Comparison of ENCODE assay signal across 19 mouse cellular contexts in the genomic region with DNA sequence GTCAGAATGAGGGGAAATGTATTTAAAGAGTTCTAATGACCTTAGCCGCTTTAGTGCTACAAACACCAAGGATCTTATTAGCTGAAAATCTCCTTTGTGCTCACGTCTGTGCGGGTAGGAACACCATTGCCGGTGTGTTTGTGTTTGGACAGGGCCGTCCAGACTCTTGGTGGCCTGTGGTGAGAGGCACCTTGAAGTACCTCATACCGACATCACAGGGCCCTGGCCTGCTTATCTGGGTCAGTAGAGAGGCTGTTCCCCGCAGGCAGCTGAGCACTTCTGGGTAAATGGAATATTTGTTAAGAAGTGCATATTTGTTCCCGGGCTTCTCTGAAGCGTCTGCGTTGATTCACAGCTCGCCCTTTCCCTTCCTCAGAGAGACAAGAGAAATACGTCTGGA.
A peak's percentile ranks its signal among the peaks of the same experiment; 100 is the strongest.
DNase-seq lines count a peak whose midpoint lies in the region; ATAC-seq lines count a peak whose summit lies in the region.
"Had no signal": no experiment of that assay in that cellular context is flagged by ENCODE, and none has a peak within 500 bp of the region (broad histone marks: within the 10 kb centered on the region; RNA-seq: fewer than 3 reads in every experiment).

No protein-coding gene starts in this region.

- no peak overlapping the region for H3K4me2 ChIP-seq in forebrain, embryonic 14.5 days (ENCODE audit: low read length)
- no peak overlapping the region for H3K4me2 ChIP-seq in forebrain, embryonic 12.5 days
- H3K4me2 ChIP-seq in lung, embryonic 16.5 days (ENCODE audit: low read depth, low read length): no peak overlapping the region
- H3K4me2 ChIP-seq: embryonic facial prominence, embryonic 12.5 days; forebrain, embryonic 15.5 days; heart, embryonic 11.5 days; heart, embryonic 15.5 days; hindbrain, embryonic 14.5 days had no signal

- no peak overlapping the region for H3K27ac ChIP-seq in forebrain, embryonic 14.5 days (ENCODE audit: low read depth, low read length)
- no peak overlapping the region for H3K27ac ChIP-seq in forebrain, embryonic 12.5 days
- no peak overlapping the region for H3K27ac ChIP-seq in lung, embryonic 16.5 days (ENCODE audit: low read length)
- H3K27ac ChIP-seq in limb, embryonic 10.5 days: no peak overlapping the region
- H3K27ac ChIP-seq: embryonic facial prominence, embryonic 12.5 days; forebrain, embryonic 15.5 days; heart, adult 2 months; heart, embryonic 15.5 days; hindbrain, embryonic 14.5 days had no signal

- no peak overlapping the region for H3K9ac ChIP-seq in forebrain, embryonic 14.5 days (ENCODE audit: low read length)
- no peak overlapping the region for H3K9ac ChIP-seq in forebrain, embryonic 12.5 days
- H3K9ac ChIP-seq in lung, embryonic 16.5 days (ENCODE audit: low read length): no peak overlapping the region
- H3K9ac ChIP-seq: embryonic facial prominence, embryonic 12.5 days; forebrain, embryonic 15.5 days; heart, embryonic 15.5 days; hindbrain, embryonic 14.5 days had no signal

- H3K4me3 ChIP-seq in forebrain, embryonic 14.5 days (ENCODE audit: low read depth, low read length): no peak overlapping the region
- no peak overlapping the region for H3K4me3 ChIP-seq in forebrain, embryonic 12.5 days (replicated peaks)
- H3K4me3 ChIP-seq in lung, embryonic 16.5 days (ENCODE audit: low read length): no peak overlapping the region
- no peak overlapping the region for H3K4me3 ChIP-seq in limb, embryonic 10.5 days
- H3K4me3 ChIP-seq: embryonic facial prominence, embryonic 12.5 days; forebrain, embryonic 15.5 days; heart, adult 2 months; heart, embryonic 15.5 days had no signal

- peak; percentile 45 for DNase-seq in forebrain, embryonic 14.5 days (ENCODE audit: low spot score)
- peak; percentile 20 for DNase-seq in brain, adult 2 months (ENCODE audit: low read depth, low spot score)
- peak; percentile 7 for DNase-seq in lung, postnatal 25 days (ENCODE audit: low spot score)
- no peak for DNase-seq in embryo, embryonic 10.5 days (ENCODE audit: low spot score)
- no peak for DNase-seq in limb, embryonic 10.5 days (ENCODE audit: low spot score)
- DNase-seq in adrenal gland, adult 8-10 months: no peak
- DNase-seq: adrenal gland, postnatal 14 days; cerebellum, adult 8-10 months; cerebellum, postnatal 14 days; gastrocnemius, postnatal 10 days; heart, adult 2 months; heart, postnatal 14 days had no signal

- H3K27me3 ChIP-seq in forebrain, embryonic 14.5 days (replicated peaks; ENCODE audit: control insufficient read depth, insufficient read depth, low read length): no peaks in the 10 kb centered on the region
- H3K27me3 ChIP-seq in forebrain, embryonic 12.5 days: peaks cover 50% of the 10 kb centered on the region
- H3K27me3 ChIP-seq in lung, embryonic 16.5 days (ENCODE audit: control insufficient read depth, insufficient read depth, low read depth, low read length): no peaks in the 10 kb centered on the region
- H3K27me3 ChIP-seq in limb, embryonic 10.5 days (ENCODE audit: low read depth, poor library complexity, severe bottlenecking): peaks cover 14% of the 10 kb centered on the region; the same call in 1 of the 2 replicates
- H3K27me3 ChIP-seq: embryonic facial prominence, embryonic 12.5 days had no signal

- ATAC-seq in forebrain, embryonic 14.5 days: peak; percentile 52; the same call in 1 of the 2 replicates
- no peak for ATAC-seq in forebrain, embryonic 12.5 days (ENCODE audit: low FRiP score)
- ATAC-seq in lung, embryonic 16.5 days (ENCODE audit: low read depth): peak; percentile 79
- ATAC-seq: forebrain, embryonic 15.5 days had no signal

- H3K9me3 ChIP-seq in forebrain, embryonic 14.5 days (replicated peaks; ENCODE audit: control insufficient read depth, low read length): no peaks in the 10 kb centered on the region
- H3K9me3 ChIP-seq in forebrain, embryonic 12.5 days: no peaks in the 10 kb centered on the region
- no peaks in the 10 kb centered on the region for H3K9me3 ChIP-seq in lung, embryonic 16.5 days (ENCODE audit: control insufficient read depth, low read length)
- H3K9me3 ChIP-seq in limb, embryonic 10.5 days (replicated peaks): no peaks in the 10 kb centered on the region
- H3K9me3 ChIP-seq: embryonic facial prominence, embryonic 12.5 days; forebrain, embryonic 15.5 days; heart, embryonic 15.5 days had no signal

- H3K4me1 ChIP-seq in forebrain, embryonic 14.5 days (ENCODE audit: control insufficient read depth, insufficient read depth, low read length): 0 out of 2 replicates have a peak, but pooled peaks cover 2% of the 10 kb centered on the region
- peaks cover 7% of the 10 kb centered on the region; the same call in 1 of the 2 replicates for H3K4me1 ChIP-seq in forebrain, embryonic 12.5 days
- peaks cover 2% of the 10 kb centered on the region; the same call in 1 of the 2 replicates for H3K4me1 ChIP-seq in lung, embryonic 16.5 days (replicated peaks; ENCODE audit: control insufficient read depth, insufficient read depth, low read length)
- no peaks in the 10 kb centered on the region for H3K4me1 ChIP-seq in limb, embryonic 10.5 days
- H3K4me1 ChIP-seq: embryonic facial prominence, embryonic 12.5 days; forebrain, embryonic 15.5 days had no signal

- H3K36me3 ChIP-seq in forebrain, embryonic 14.5 days (ENCODE audit: control insufficient read depth, insufficient read depth, low read length): no peaks in the 10 kb centered on the region
- no peaks in the 10 kb centered on the region for H3K36me3 ChIP-seq in forebrain, embryonic 12.5 days (replicated peaks)
- H3K36me3 ChIP-seq in lung, embryonic 16.5 days (ENCODE audit: control insufficient read depth, insufficient read depth, low read length): no peaks in the 10 kb centered on the region
- no peaks in the 10 kb centered on the region for H3K36me3 ChIP-seq in limb, embryonic 10.5 days
- H3K36me3 ChIP-seq: embryonic facial prominence, embryonic 12.5 days; forebrain, embryonic 15.5 days; heart, embryonic 15.5 days had no signal

- 34% methylated on average over 12 of the region's 12 CpGs for WGBS in forebrain, embryonic 14.5 days
- 28% methylated on average over 12 of the region's 12 CpGs for WGBS in forebrain, embryonic 12.5 days
- WGBS in lung, embryonic 16.5 days: 48% methylated on average over 12 of the region's 12 CpGs
- WGBS in limb, embryonic 10.5 days: 84% methylated on average over 12 of the region's 12 CpGs

Comparison
In these comparisons a context has a peak if more than half of its experiments do, and no peak if none do; other contexts are left out.
1. DNase-seq: peak in forebrain, embryonic 14.5 days (single experiment), brain, adult 2 months (single experiment) and lung, postnatal 25 days (single experiment); none in embryo, embryonic 10.5 days (single experiment), limb, embryonic 10.5 days (single experiment) and adrenal gland, adult 8-10 months (single experiment).